Mouse (Mus musculus) heart, embryonic 16.5 days (tissue): ENCODE results near the gene Spata9. TPM values are rescaled to one million over a fixed set of nuclear protein-coding genes. Genes with fewer than 3 reads are reported as not detected.

Experiments
- ATAC-seq: fragments of 200-750 bp; cut with Nextera tagmentation; replicated peaks from 2 replicates; pipeline ENCODE4 v1.8.0; 2017; ENCODE audit warnings: moderate number of reproducible peaks; ENCODE audit not compliant: insufficient read depth, low FRiP score; ENCODE audit errors: extremely low read depth
- H3K27ac ChIP-seq: fragments of 300-500 bp; sonication (generic); 2 replicates; pipeline ENCODE4 v1.5.1; 2014; ENCODE audit warnings: mild to moderate bottlenecking, low read length, control low read depth, moderate library complexity
- H3K27me3 ChIP-seq: fragments of 300-500 bp; sonication (generic); 2 replicates; pipeline ENCODE4 v1.6.1; 2014; ENCODE audit warnings: low read length, mixed read lengths; ENCODE audit not compliant: control insufficient read depth, insufficient read depth
- H3K36me3 ChIP-seq: fragments of 300-500 bp; sonication (generic); 2 replicates; pipeline ENCODE4 v1.6.1; 2014; ENCODE audit not compliant: control insufficient read depth, insufficient read depth
- H3K4me1 ChIP-seq: fragments of 300-500 bp; sonication (generic); 2 replicates; pipeline ENCODE4 v1.6.1; 2014; ENCODE audit warnings: low read length, mixed read lengths; ENCODE audit not compliant: control insufficient read depth, insufficient read depth
- H3K4me2 ChIP-seq: fragments of 300-500 bp; sonication (generic); 2 replicates; pipeline ENCODE4 v1.6.1; 2014; ENCODE audit warnings: low read depth, mild to moderate bottlenecking, control low read depth, low read length
- H3K4me3 ChIP-seq: fragments of 300-500 bp; sonication (generic); 2 replicates; pipeline ENCODE4 v1.5.1; 2014; ENCODE audit warnings: mild to moderate bottlenecking, control low read depth, low read length
- H3K9ac ChIP-seq: fragments of 300-500 bp; sonication (generic); 2 replicates; pipeline ENCODE4 v1.6.1; 2014; ENCODE audit warnings: low read length, control low read depth
- H3K9me3 ChIP-seq: fragments of 300-500 bp; sonication (generic); replicated peaks from 2 replicates; pipeline ENCODE4 v1.6.1; 2016; ENCODE audit warnings: low read length; ENCODE audit not compliant: control insufficient read depth
- WGBS: fragments of 180-500 bp; shearing (Covaris S2); extraction: QIAGEN DNeasy Blood & Tissue Kit; methylation state at CpG from one replicate; pipeline ENCODE4 v1.1.7; 2014; 5-methylcytosine and 5-hydroxymethylcytosine counted together
- polyA plus RNA-seq: library from polyadenylated mRNA; unstranded; fragments of >200 nt; fragmentation: Nextera tagmentation; extraction: Ambion mirVana; gene quantifications from 2 replicates; pipeline ENCODE4 v1.2.1, GENCODE M21; 2015

Spata9 gene
- polyA plus RNA-seq, 1 experiment from 2014 or later: 0.37 TPM

DNA sequence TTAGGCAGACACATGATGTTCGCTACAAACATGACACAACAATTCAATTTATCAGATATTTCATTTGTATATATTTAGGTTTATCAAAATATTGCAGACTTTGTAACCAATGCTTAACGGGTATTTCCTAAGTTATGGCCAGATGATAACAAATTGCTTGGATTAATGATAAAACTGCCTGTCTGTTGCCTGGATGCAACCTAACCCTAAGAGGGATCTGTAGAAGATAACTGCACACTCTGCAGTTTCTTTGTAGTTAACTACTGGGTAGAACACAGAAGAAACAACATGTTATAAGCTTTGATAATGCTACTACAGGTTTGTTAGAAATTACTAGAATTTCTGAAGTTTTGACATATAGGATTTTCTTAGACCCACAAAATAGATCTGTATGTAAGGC, 9.3 kb downstream of the Spata9 start:
- 68% methylated on average over 2 of the region's 2 CpGs for WGBS
- H3K4me2 ChIP-seq: no peak overlapping the region

DNA sequence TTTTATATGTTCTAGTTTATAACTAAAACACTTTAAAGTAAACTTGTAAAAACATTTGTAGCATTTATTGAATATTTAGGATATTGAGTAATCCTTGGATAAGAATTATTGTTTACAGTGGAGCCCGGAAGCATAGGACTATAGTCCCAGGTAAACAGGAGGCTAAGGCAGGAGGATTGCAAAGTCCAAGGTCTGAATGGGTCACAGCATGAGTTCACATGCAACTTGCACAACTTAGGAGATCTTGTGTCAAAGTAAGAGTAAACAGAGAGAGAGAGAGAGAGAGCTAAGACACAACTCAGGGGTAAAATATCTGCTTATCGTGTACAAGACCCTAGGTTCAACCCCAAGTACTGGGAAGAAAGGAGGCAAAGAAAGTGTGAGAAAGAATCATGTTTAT, 9.7 kb downstream of the Spata9 start:
- H3K4me1 ChIP-seq: no peaks in the 10 kb centered on the region

More for the DNA sequence above, 9.3 kb downstream of the Spata9 start:
- H3K4me3 ChIP-seq: no peak overlapping the region
- H3K9me3 ChIP-seq: no peaks in the 10 kb centered on the region
- ATAC-seq: no peak
- no peaks in the 10 kb centered on the region for H3K36me3 ChIP-seq
- no peak overlapping the region for H3K27ac ChIP-seq
- H3K4me1 ChIP-seq: no peaks in the 10 kb centered on the region
- H3K27me3 ChIP-seq: no peaks in the 10 kb centered on the region
- H3K9ac ChIP-seq: no peak overlapping the region

DNA sequence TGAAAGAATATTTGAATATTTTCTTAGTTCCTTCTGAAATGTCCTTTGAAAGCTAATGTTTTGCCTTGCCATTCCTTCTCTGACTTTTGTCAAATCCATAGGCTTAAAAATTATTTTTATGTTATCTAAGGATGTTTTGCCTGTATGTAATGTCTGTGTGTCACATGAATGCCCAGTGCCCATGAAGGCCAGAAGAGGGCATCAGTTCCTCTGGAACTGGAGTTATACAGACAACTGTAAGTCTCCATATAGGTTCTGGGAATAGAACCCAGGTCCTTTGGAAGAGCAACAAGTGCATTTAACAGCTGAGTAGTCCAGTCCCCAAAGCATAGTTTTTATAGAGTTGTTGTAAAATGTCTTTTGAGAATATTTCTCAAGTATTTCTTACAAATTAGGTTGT, 15.0 kb downstream of the Spata9 start:
- Histone ChIP-seq H3K9ac (no peak overlapping the region), H3K9me3 (no peaks in the 10 kb centered on the region), H3K4me1 (no peaks in the 10 kb centered on the region), H3K4me3 (no peak overlapping the region), H3K4me2 (no peak overlapping the region), H3K27me3 (no peaks in the 10 kb centered on the region), H3K27ac (no peak overlapping the region), H3K36me3 (no peaks in the 10 kb centered on the region)
- no peak for ATAC-seq

More for the DNA sequence above, 9.7 kb downstream of the Spata9 start:
- H3K27ac ChIP-seq: no peak overlapping the region
- ATAC-seq: no peak
- no peaks in the 10 kb centered on the region for H3K36me3 ChIP-seq
- 81% methylated on average over 2 of the region's 2 CpGs for WGBS
- H3K27me3 ChIP-seq: no peaks in the 10 kb centered on the region
- H3K4me2 ChIP-seq: no peak overlapping the region
- H3K9ac ChIP-seq: no peak overlapping the region
- no peak overlapping the region for H3K4me3 ChIP-seq
- H3K9me3 ChIP-seq: no peaks in the 10 kb centered on the region

DNA sequence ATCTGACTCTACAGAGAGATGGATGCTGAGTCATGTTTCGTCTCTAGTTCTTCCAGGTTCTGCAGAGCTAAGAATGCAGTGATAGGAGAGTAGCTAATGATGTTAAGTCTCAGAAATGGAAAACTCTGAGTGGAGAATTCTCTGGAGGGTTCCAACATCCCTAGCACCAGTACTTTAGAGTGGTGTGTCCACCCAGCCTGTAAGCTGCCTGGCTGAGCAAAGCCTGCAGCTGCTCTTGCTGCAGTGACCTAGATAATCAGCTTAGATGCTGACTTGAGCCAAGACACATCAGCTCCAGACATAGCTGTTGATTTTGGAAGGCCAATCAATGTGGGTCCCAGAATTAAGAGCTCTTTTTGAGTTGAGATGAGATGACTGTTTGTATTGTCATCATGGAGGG, 21.1 kb downstream of the Spata9 start:
- ATAC-seq: peak; percentile 37; the same call in 1 of the 2 replicates
- Histone ChIP-seq H3K4me3 (no peak overlapping the region), H3K36me3 (no peaks in the 10 kb centered on the region), H3K9me3 (no peaks in the 10 kb centered on the region), H3K4me1 (no peaks in the 10 kb centered on the region), H3K4me2 (no peak overlapping the region), H3K27ac (no peak overlapping the region), H3K9ac (no peak overlapping the region), H3K27me3 (no peaks in the 10 kb centered on the region)
- WGBS: 68% methylated on average over 1 of the region's 1 CpGs

DNA sequence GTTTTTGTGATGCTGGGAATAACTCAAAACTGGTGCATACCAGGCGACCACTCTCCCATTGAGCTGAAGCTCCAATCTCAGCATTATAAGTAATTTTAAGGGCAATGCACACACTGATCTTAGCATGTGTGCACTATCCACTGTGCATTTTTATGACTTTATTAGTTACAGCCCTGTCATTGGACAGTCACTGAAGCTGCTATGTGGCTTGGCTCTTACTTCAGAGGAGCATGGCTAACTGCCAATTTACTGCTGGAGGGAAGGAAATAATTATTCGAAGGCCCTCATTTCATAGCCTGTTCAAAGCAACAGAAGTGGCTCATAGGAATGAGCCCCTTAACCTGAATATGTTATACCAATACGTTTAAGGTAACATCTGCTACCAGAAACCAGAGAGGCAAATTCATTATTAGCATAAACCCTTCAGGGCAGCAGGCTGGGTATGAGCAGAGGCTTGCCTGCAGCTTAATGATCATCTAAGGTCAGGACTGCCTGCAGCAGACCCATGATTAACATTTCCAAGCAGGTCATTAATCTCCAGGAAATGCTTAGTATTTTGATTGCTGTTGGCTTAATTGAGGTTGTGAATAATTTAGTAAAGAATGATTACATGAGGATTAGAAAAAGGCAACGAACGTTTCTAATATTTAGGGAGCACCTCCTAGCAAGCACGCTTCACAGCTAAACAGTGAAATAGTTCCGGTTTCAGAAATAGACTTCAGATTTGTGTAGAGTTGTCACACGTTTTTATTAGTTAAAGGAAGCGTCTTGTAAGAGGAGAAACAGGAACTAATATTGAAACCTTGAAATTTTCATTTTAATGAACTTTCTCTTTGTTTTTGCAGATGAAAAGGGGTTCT, 25.4 kb downstream of the Spata9 start:
- peaks cover 2% of the 10 kb centered on the region; the same call in 1 of the 2 replicates for H3K36me3 ChIP-seq
- no peak for ATAC-seq
- 53% methylated on average over 9 of the region's 9 CpGs for WGBS
- no peak overlapping the region for H3K27ac ChIP-seq
- H3K4me2 ChIP-seq: no peak overlapping the region
- H3K4me1 ChIP-seq: no peaks in the 10 kb centered on the region
- no peaks in the 10 kb centered on the region for H3K27me3 ChIP-seq
- H3K4me3 ChIP-seq: no peak overlapping the region
- H3K9ac ChIP-seq: no peak overlapping the region
- peaks cover 5% of the 10 kb centered on the region for H3K9me3 ChIP-seq

DNA sequence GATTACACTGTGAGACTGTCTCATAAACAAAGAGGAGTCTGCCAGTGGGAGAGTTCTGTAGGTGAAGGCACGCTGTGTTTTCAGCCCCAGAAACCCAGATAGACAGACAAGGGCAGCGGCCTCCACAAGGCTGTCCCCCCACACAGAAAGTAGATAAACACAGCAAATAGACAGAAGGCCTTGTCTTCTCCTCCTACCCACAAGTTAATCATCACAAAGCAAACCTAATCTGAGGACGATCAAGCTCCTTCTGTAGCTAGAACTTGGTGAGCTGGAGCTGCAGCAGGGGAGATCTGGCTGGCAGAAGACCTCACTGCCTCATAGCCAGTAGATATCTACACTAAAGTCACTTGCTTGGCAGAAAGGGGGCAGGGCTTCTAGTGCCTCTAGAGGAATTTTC, 36.3 kb downstream of the Spata9 start:
- Histone ChIP-seq H3K9me3 (no peaks in the 10 kb centered on the region), H3K4me1 (no peaks in the 10 kb centered on the region), H3K36me3 (peaks cover 2% of the 10 kb centered on the region; the same call in 1 of the 2 replicates), H3K4me3 (no peak overlapping the region), H3K9ac (no peak overlapping the region), H3K27me3 (no peaks in the 10 kb centered on the region), H3K27ac (no peak overlapping the region), H3K4me2 (no peak overlapping the region)
- ATAC-seq: no peak
- WGBS: 70% methylated on average over 3 of the region's 3 CpGs

DNA sequence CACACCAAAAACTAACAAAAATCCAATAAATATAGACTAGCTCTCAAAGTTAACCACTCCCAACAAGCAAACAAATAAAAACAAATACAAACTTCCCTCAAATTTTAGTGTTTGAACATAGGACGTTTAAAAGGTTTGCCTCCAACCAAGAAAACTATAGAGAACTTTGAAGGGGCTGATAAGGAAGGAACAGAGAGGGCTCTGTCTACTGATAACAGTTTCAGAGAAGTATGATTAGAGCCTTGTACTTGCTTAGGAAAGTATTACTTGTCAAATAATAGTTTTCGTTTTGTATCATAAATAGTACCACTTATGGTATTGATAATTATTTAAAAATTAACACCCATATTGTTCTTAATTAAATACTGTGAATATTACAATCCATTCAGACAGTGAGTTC, 47.6 kb downstream of the Spata9 start:
- 43% methylated on average over 2 of the region's 2 CpGs for WGBS
- no peak overlapping the region for H3K9ac ChIP-seq
- H3K4me3 ChIP-seq: no peak overlapping the region
- no peak overlapping the region for H3K27ac ChIP-seq
- peaks cover 2% of the 10 kb centered on the region for H3K4me1 ChIP-seq
- H3K4me2 ChIP-seq: no peak overlapping the region
- no peaks in the 10 kb centered on the region for H3K27me3 ChIP-seq
- H3K36me3 ChIP-seq: no peaks in the 10 kb centered on the region
- ATAC-seq: no peak
- no peaks in the 10 kb centered on the region for H3K9me3 ChIP-seq

DNA sequence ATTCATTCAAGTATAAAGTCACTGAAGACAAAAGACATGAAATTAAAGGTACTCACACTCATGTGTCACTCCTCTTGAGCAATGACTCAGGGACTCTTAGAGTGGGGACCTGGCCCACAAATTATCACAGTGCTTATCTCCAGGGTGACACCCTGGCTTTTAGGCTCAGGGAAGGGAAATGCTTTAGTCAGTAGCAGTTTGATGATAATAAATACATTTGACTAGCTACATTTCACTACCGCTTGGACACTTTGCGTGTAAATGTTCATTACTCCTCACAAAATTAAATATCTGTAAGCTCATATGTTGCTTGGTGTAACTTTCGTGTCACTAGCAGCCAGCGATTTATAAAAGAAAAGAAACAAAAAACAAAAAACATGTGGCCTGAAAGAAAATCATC, 50.5 kb downstream of the Spata9 start:
- no peak for ATAC-seq
- Histone ChIP-seq H3K4me2 (peak overlapping the region; percentile 65), H3K9ac (peak overlapping the region; percentile 96), H3K36me3 (no peaks in the 10 kb centered on the region), H3K9me3 (no peaks in the 10 kb centered on the region), H3K4me1 (peaks cover 2% of the 10 kb centered on the region), H3K27ac (peak overlapping the region; percentile 97), H3K4me3 (peak overlapping the region; percentile 82), H3K27me3 (no peaks in the 10 kb centered on the region)
- 64% methylated on average over 4 of the region's 4 CpGs for WGBS

DNA sequence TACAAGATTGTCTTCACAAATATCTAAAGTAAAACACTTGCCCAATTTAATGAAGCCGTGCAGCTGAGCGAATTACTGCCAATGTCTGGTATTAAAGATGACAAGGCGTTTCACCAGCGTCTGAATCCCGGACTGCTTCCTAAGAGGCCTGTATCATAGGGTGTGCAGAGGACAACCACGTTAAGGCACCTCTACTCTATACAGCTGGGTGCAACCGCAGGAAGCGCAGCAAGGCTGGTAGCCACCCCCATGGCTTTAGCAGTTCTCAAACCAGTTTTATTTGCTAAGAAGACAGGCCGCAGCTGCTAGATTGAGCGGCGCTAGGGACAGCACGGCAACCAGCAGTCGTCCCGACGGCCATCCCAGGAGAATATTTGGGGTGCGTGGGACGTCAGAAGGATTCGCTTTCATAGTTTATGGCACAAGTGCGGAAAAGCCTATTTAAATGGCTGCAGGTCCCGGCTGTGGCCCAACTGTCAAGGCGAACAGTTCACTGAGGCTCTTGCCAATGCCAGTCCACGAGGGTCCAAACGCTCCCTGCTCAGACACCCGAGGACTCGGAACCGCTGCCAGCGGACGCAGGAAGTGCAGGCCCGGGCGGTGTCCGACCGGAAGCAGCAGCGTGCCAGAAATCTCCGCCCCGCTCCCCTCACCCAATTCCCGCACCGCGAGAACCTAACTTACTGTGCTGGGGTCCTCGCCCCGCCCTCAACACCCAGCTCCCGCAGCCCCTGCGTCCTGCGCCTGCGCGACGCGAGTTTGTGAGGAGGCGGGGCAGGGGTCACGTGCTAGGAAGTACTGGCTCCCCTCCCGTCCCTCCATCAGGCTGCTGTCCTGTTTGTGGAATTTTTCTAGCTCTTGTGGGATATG, 51.3 kb downstream of the Spata9 start, which contains the start of gene Rfesd:
Gene Rfesd (minus strand): TSS at position 746 of the 870 bp plus-strand sequence.
- peak within 1 kb of the TSS; percentile 65 for H3K4me2 ChIP-seq
- under 1% methylated on average over 50 of the region's 50 CpGs for WGBS
- H3K27ac ChIP-seq: peak within 1 kb of the TSS; percentile 97
- ATAC-seq: peak; percentile 99
- no peaks in the 10 kb centered on the region; the same call in 1 of the 2 replicates for H3K27me3 ChIP-seq
- peak within 1 kb of the TSS; percentile 96 for H3K9ac ChIP-seq
- peaks cover 2% of the 10 kb centered on the region for H3K4me1 ChIP-seq
- no peaks in the 10 kb centered on the region for H3K9me3 ChIP-seq
- H3K4me3 ChIP-seq: peak within 1 kb of the TSS; percentile 82
- no peaks in the 10 kb centered on the region for H3K36me3 ChIP-seq
